Mouse (Mus musculus): ENCODE data around the gene Myom3. TPM values are rescaled to one million over a fixed set of nuclear protein-coding genes. Genes with fewer than 3 reads are reported as not detected.

Myom3 gene
- polyA plus RNA-seq, 1 experiment from 2014 or later: 3.0 TPM

GRCm38 (mm10) chr4:135816905-135817622 is 57.5 kb downstream of the Myom3 start:
- Histone ChIP-seq H3K4me1 (ENCODE audit: insufficient read depth, low read depth, low read length) (no peaks in the 10 kb centered on the region), H3K9ac (replicated peaks; ENCODE audit: low read depth) (no peak overlapping the region), H3K9me3 (ENCODE audit: low read length) (no peaks in the 10 kb centered on the region), H3K27ac (ENCODE audit: low read length) (no peak overlapping the region), H3K27me3 (replicated peaks; ENCODE audit: insufficient read depth, low read length) (no peaks in the 10 kb centered on the region), H3K4me3 (ENCODE audit: low read depth, low read length) (no peak overlapping the region), H3K4me2 (replicated peaks; ENCODE audit: low read depth, low read length) (no peak overlapping the region), H3K36me3 (ENCODE audit: insufficient read depth, low read length) (no peaks in the 10 kb centered on the region)
- ATAC-seq (no peak), DNase-seq (ENCODE audit: low spot score) (peak; percentile 53)
- TF ChIP-seq EP300 (IDR thresholded peaks at IDR 0.05): no peak
- TF ChIP-seq CTCF (IDR thresholded peaks at IDR 0.05): peak; percentile 78
- WGBS: 33% methylated on average over 12 of the region's 12 CpGs

GRCm38 (mm10) chr4:135818366-135818765 is 58.9 kb downstream of the Myom3 start:
- Histone ChIP-seq H3K4me1 (ENCODE audit: insufficient read depth, low read depth, low read length) (no peaks in the 10 kb centered on the region), H3K9ac (replicated peaks; ENCODE audit: low read depth) (no peak overlapping the region), H3K9me3 (ENCODE audit: low read length) (no peaks in the 10 kb centered on the region), H3K27me3 (replicated peaks; ENCODE audit: insufficient read depth, low read length) (no peaks in the 10 kb centered on the region), H3K27ac (ENCODE audit: low read length) (no peak overlapping the region), H3K36me3 (ENCODE audit: insufficient read depth, low read length) (no peaks in the 10 kb centered on the region), H3K4me3 (ENCODE audit: low read depth, low read length) (no peak overlapping the region), H3K4me2 (replicated peaks; ENCODE audit: low read depth, low read length) (no peak overlapping the region)
- ATAC-seq (no peak), DNase-seq (ENCODE audit: low spot score) (no peak)
- TF ChIP-seq CTCF (IDR thresholded peaks at IDR 0.05) (no peak), EP300 (IDR thresholded peaks at IDR 0.05) (no peak)
- 83% methylated on average over 3 of the region's 3 CpGs for WGBS

GRCm38 (mm10) chr4:135819826-135820526 is 60.5 kb downstream of the Myom3 start:
- WGBS: 43% methylated on average over 17 of the region's 17 CpGs

GRCm38 (mm10) chr4:135821772-135822171 is 62.3 kb downstream of the Myom3 start:
- H3K4me1 ChIP-seq (ENCODE audit: insufficient read depth, low read depth, low read length): no peaks in the 10 kb centered on the region
- TF ChIP-seq EP300 (IDR thresholded peaks at IDR 0.05) (no peak), CTCF (IDR thresholded peaks at IDR 0.05) (no peak)
- H3K4me2 ChIP-seq (replicated peaks; ENCODE audit: low read depth, low read length): no peak overlapping the region
- H3K9ac ChIP-seq (replicated peaks; ENCODE audit: low read depth): no peak overlapping the region
- H3K36me3 ChIP-seq (ENCODE audit: insufficient read depth, low read length): no peaks in the 10 kb centered on the region
- WGBS: 84% methylated on average over 4 of the region's 4 CpGs
- H3K9me3 ChIP-seq (ENCODE audit: low read length): no peaks in the 10 kb centered on the region
- no peak overlapping the region for H3K4me3 ChIP-seq (ENCODE audit: low read depth, low read length)
- DNase-seq (ENCODE audit: low spot score): no peak
- no peak overlapping the region for H3K27ac ChIP-seq (ENCODE audit: low read length)
- H3K27me3 ChIP-seq (replicated peaks; ENCODE audit: insufficient read depth, low read length): no peaks in the 10 kb centered on the region
- no peak for ATAC-seq

More at GRCm38 (mm10) chr4:135819826-135820526, 60.5 kb downstream of the Myom3 start:
- TF ChIP-seq CTCF (IDR thresholded peaks at IDR 0.05) (no peak), EP300 (IDR thresholded peaks at IDR 0.05) (no peak)
- Histone ChIP-seq H3K9ac (replicated peaks; ENCODE audit: low read depth) (no peak overlapping the region), H3K36me3 (ENCODE audit: insufficient read depth, low read length) (no peaks in the 10 kb centered on the region), H3K27me3 (replicated peaks; ENCODE audit: insufficient read depth, low read length) (no peaks in the 10 kb centered on the region), H3K4me2 (replicated peaks; ENCODE audit: low read depth, low read length) (no peak overlapping the region), H3K9me3 (ENCODE audit: low read length) (no peaks in the 10 kb centered on the region), H3K27ac (ENCODE audit: low read length) (no peak overlapping the region), H3K4me1 (ENCODE audit: insufficient read depth, low read depth, low read length) (no peaks in the 10 kb centered on the region), H3K4me3 (ENCODE audit: low read depth, low read length) (no peak overlapping the region)
- ATAC-seq: peak; percentile 44
- DNase-seq (ENCODE audit: low spot score): peak; percentile 47

- TF ChIP-seq EP300 (IDR thresholded peaks at IDR 0.05): no peak
- peak; percentile 83 for TF ChIP-seq CTCF (IDR thresholded peaks at IDR 0.05)
- Histone ChIP-seq H3K4me2 (replicated peaks; ENCODE audit: low read depth, low read length) (no peak overlapping the region), H3K4me3 (ENCODE audit: low read depth, low read length) (no peak overlapping the region), H3K9me3 (ENCODE audit: low read length) (no peaks in the 10 kb centered on the region), H3K4me1 (ENCODE audit: insufficient read depth, low read depth, low read length) (no peaks in the 10 kb centered on the region; the same call in 1 of the 2 replicates), H3K27me3 (replicated peaks; ENCODE audit: insufficient read depth, low read length) (no peaks in the 10 kb centered on the region), H3K36me3 (ENCODE audit: insufficient read depth, low read length) (no peaks in the 10 kb centered on the region), H3K27ac (ENCODE audit: low read length) (no peak overlapping the region), H3K9ac (replicated peaks; ENCODE audit: low read depth) (no peak overlapping the region)
- DNase-seq (ENCODE audit: low spot score): peak; percentile 72
- 40% methylated on average over 2 of the region's 2 CpGs for WGBS
- ATAC-seq: 0 out of 2 replicates have a peak, but pooled peaks have one; percentile 34
Observed at GRCm38 (mm10) chr4:135823298-135823697, 63.8 kb downstream of the Myom3 start.

- H3K9ac ChIP-seq (replicated peaks; ENCODE audit: low read depth): no peak overlapping the region
- peaks cover 7% of the 10 kb centered on the region; the same call in 1 of the 2 replicates for H3K4me1 ChIP-seq (ENCODE audit: insufficient read depth, low read depth, low read length)
- H3K36me3 ChIP-seq (ENCODE audit: insufficient read depth, low read length): no peaks in the 10 kb centered on the region
- ATAC-seq: no peak
- TF ChIP-seq EP300 (IDR thresholded peaks at IDR 0.05) (no peak), CTCF (IDR thresholded peaks at IDR 0.05) (no peak)
- WGBS: 34% methylated on average over 8 of the region's 8 CpGs
- DNase-seq (ENCODE audit: low spot score): no peak
- no peak overlapping the region for H3K4me3 ChIP-seq (ENCODE audit: low read depth, low read length)
- H3K9me3 ChIP-seq (ENCODE audit: low read length): no peaks in the 10 kb centered on the region
- H3K4me2 ChIP-seq (replicated peaks; ENCODE audit: low read depth, low read length): no peak overlapping the region
- no peaks in the 10 kb centered on the region for H3K27me3 ChIP-seq (replicated peaks; ENCODE audit: insufficient read depth, low read length)
- no peak overlapping the region for H3K27ac ChIP-seq (ENCODE audit: low read length)
Observed at GRCm38 (mm10) chr4:135824254-135824653, 64.7 kb downstream of the Myom3 start.

Data from lung, postnatal 0 days (tissue).